Mouse (Mus musculus): ENCODE measurements around the gene Copa.

- TF ChIP-seq CTCF (IDR thresholded peaks at IDR 0.05; ENCODE audit: low read depth, low read length) (no peak), GATA1 (IDR thresholded peaks at IDR 0.05; ENCODE audit: borderline replicate concordance, low read length) (no peak), GATA2 (IDR thresholded peaks at IDR 0.05; ENCODE audit: borderline replicate concordance, low read depth, low read length) (no peak)
These were observed 9.7 kb upstream of the Copa start for GRCm38 (mm10) chr1:172072604-172073003.

Data from G1E (cell line).